Mouse (Mus musculus) brain, embryonic 14.5 days (tissue): ENCODE data around the gene Hmx2.

Experiments used
- CTCF ChIP-seq: fragments of 200-500 bp; IDR thresholded peaks from 2 replicates; pipeline ENCODE4 v1.5.1; 2012; ENCODE audit warnings: inconsistent platforms, mild to moderate bottlenecking, moderate library complexity, borderline replicate concordance; ENCODE audit not compliant: insufficient read depth, insufficient read length; ENCODE audit errors: extremely low read depth
- POLR2A ChIP-seq: fragments of 200-500 bp; IDR thresholded peaks from 2 replicates; pipeline ENCODE4 v1.6.1; 2012; ENCODE audit warnings: mild to moderate bottlenecking, inconsistent platforms, borderline replicate concordance; ENCODE audit not compliant: poor library complexity, insufficient read depth, insufficient read length, severe bottlenecking; ENCODE audit errors: extremely low read depth

DNA sequence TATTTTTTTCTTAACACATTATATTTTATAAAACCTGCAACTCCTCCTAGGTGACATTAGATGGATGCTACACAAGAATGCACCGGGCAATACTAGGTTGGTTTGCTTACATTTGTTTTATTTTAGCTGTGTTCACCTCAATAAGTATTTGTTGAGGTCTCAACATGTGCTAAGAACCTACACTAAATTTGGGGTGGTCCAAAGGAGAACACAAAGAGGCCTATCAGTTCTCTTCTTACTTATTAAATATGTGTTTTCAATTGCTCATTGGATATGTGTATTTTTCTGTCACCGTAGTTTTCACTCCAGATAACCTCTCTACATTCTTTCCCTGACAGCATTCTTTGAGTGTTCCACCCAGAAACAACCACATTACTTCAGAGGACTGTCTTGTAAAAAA is 9.2 kb downstream of the Hmx2 start:
- TF ChIP-seq POLR2A (no peak), CTCF (no peak)
